Mouse (Mus musculus): Measurements from ENCODE around the gene Kalrn. TPM values are rescaled to one million over a fixed set of nuclear protein-coding genes. Genes with fewer than 3 reads are reported as not detected.

Gene Kalrn
- polyA plus RNA-seq, 1 experiment from 2014 or later = 38.5 TPM

GRCm38 (mm10) chr16:33928788-33929462 lies 644.4 kb downstream of the Kalrn start:
- Histone ChIP-seq H3K4me2 (replicated peaks) (no peak overlapping the region), H3K4me3 (replicated peaks) (no peak overlapping the region), H3K27me3 (0 out of 2 replicates have a peak, but pooled peaks cover 4% of the 10 kb centered on the region), H3K9ac (replicated peaks) (no peak overlapping the region), H3K9me3 (no peaks in the 10 kb centered on the region), H3K36me3 (no peaks in the 10 kb centered on the region), H3K4me1 (replicated peaks) (0 out of 2 replicates have a peak, but pooled peaks cover 5% of the 10 kb centered on the region), H3K27ac (no peak overlapping the region)
- ATAC-seq = no peak
- 85% methylated on average over 9 of the region's 9 CpGs for WGBS

DNA sequence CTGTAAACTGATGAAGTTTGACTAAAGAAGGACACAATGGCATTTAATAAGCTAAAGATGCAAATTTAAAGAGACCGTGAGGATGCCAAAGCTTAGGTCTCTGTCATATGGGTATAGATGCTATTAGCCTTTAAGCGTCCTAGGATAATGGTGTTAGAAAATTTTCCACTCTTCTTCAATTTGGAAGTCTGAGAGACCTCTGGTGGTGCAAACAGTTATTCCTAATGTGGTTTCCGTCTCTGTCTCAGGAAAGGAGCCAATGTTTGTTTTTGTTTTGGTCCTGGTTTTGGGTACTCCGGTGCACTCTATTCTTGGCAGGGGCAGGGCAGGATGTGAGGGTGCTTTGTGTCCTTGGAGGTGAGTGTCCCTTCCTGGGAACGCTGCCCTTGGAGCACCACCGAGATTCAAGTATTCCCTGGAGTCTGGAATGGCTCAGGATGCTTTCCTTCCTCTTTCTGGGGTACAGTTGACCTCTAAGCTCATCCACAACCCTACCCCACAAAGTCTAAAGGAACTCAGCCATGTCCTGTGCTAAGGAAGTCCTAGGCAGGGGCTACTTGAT lies 646.0 kb downstream of the Kalrn start:
- WGBS = 88% methylated on average over 6 of the region's 6 CpGs
- Histone ChIP-seq H3K9ac (replicated peaks) (no peak overlapping the region), H3K4me3 (replicated peaks) (no peak overlapping the region), H3K4me1 (replicated peaks) (0 out of 2 replicates have a peak, but pooled peaks cover 5% of the 10 kb centered on the region), H3K36me3 (no peaks in the 10 kb centered on the region), H3K4me2 (replicated peaks) (no peak overlapping the region), H3K27ac (no peak overlapping the region), H3K27me3 (no peaks in the 10 kb centered on the region), H3K9me3 (no peaks in the 10 kb centered on the region)
- no peak for ATAC-seq

GRCm38 (mm10) chr16:33923758-33924157 lies 649.6 kb downstream of the Kalrn start:
- 93% methylated on average over 8 of the region's 8 CpGs for WGBS
- ATAC-seq = no peak
- H3K27me3 ChIP-seq = no peaks in the 10 kb centered on the region
- no peaks in the 10 kb centered on the region for H3K36me3 ChIP-seq
- H3K9ac ChIP-seq (replicated peaks) = no peak overlapping the region
- H3K4me1 ChIP-seq (replicated peaks) = peaks cover 7% of the 10 kb centered on the region
- H3K27ac ChIP-seq = no peak overlapping the region
- no peak overlapping the region for H3K4me2 ChIP-seq (replicated peaks)
- H3K9me3 ChIP-seq = no peaks in the 10 kb centered on the region
- H3K4me3 ChIP-seq (replicated peaks) = no peak overlapping the region

GRCm38 (mm10) chr16:33923001-33923316 lies 650.4 kb downstream of the Kalrn start:
- Histone ChIP-seq H3K36me3 (no peaks in the 10 kb centered on the region), H3K4me2 (replicated peaks) (no peak overlapping the region), H3K4me3 (replicated peaks) (no peak overlapping the region), H3K27ac (no peak overlapping the region), H3K9ac (replicated peaks) (no peak overlapping the region), H3K9me3 (no peaks in the 10 kb centered on the region), H3K27me3 (no peaks in the 10 kb centered on the region), H3K4me1 (replicated peaks) (peaks cover 4% of the 10 kb centered on the region)
- WGBS = 82% methylated on average over 5 of the region's 5 CpGs
- ATAC-seq = no peak

GRCm38 (mm10) chr16:33922111-33923000 lies 651.0 kb downstream of the Kalrn start:
- Histone ChIP-seq H3K4me1 (replicated peaks) (peaks cover 4% of the 10 kb centered on the region), H3K27me3 (no peaks in the 10 kb centered on the region), H3K4me2 (replicated peaks) (no peak overlapping the region), H3K36me3 (no peaks in the 10 kb centered on the region), H3K27ac (no peak overlapping the region), H3K9me3 (no peaks in the 10 kb centered on the region), H3K9ac (replicated peaks) (no peak overlapping the region), H3K4me3 (replicated peaks) (no peak overlapping the region)
- ATAC-seq = peak; percentile 73; the same call in 1 of the 2 replicates
- WGBS = 69% methylated on average over 18 of the region's 18 CpGs

DNA sequence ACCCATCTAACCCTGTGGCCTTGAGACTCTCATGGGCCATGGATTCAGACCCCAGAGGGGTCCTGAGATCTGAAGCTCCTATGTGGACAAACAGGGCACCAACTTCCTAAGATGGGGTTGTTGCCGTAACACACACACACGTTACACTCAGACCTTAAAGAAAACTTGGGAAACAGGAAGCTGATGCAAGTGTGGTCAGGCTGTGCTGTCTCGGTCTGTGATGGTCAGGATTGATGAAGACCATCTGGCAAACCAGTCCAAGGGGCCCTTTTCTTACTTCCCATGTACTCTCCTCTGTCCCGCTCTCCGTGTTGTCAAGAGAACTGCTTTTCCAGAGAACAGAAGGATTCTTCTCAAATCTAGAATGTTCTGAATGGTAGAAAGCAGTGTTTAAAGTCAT lies 651.8 kb downstream of the Kalrn start:
- no peak overlapping the region for H3K4me2 ChIP-seq (replicated peaks)
- H3K9ac ChIP-seq (replicated peaks) = no peak overlapping the region
- H3K36me3 ChIP-seq = no peaks in the 10 kb centered on the region
- H3K27me3 ChIP-seq = no peaks in the 10 kb centered on the region
- H3K4me1 ChIP-seq (replicated peaks) = peaks cover 10% of the 10 kb centered on the region
- no peaks in the 10 kb centered on the region for H3K9me3 ChIP-seq
- ATAC-seq = no peak
- no peak overlapping the region for H3K4me3 ChIP-seq (replicated peaks)
- no peak overlapping the region for H3K27ac ChIP-seq
- WGBS = 93% methylated on average over 5 of the region's 5 CpGs

Other genes with a start within 250 kb of the Kalrn start
- gene Ropn1, start 76.4 kb upstream of the Kalrn start, polyA plus RNA-seq (2015; fragmentation: Nextera tagmentation; extraction: Ambion mirVana) = not detected in 2 replicates
- gene Ccdc14, start 117.1 kb upstream of the Kalrn start, polyA plus RNA-seq (2015; fragmentation: Nextera tagmentation; extraction: Ambion mirVana) = 5.5 TPM in 2 replicates
- 3.7 and 3.9 TPM in 2 replicates for gene Mylk, start 171.7 kb upstream of the Kalrn start, polyA plus RNA-seq (2015; fragmentation: Nextera tagmentation; extraction: Ambion mirVana)